Mouse (Mus musculus) ES-Bruce4 (cell line): ENCODE results near the gene Tspan10. TPM values are rescaled to one million over a fixed set of nuclear protein-coding genes. Genes with fewer than 3 reads are reported as not detected.

Experiments used
- H3K27ac ChIP-seq: 2 replicates; pipeline ENCODE4 v1.5.1; 2012; ENCODE audit warnings: low read length, inconsistent platforms; ENCODE audit not compliant: insufficient read depth
- H3K27me3 ChIP-seq: 2 replicates; pipeline ENCODE4 v1.6.1; 2012; ENCODE audit warnings: mild to moderate bottlenecking, low read length, inconsistent platforms; ENCODE audit not compliant: control insufficient read depth, poor library complexity, insufficient read depth, severe bottlenecking
- H3K36me3 ChIP-seq: 2 replicates; pipeline ENCODE4 v1.6.1; 2012; ENCODE audit warnings: inconsistent platforms, mild to moderate bottlenecking, low read length, moderate library complexity; ENCODE audit not compliant: control insufficient read depth, poor library complexity, insufficient read depth, severe bottlenecking
- H3K4me1 ChIP-seq: one replicate; pipeline ENCODE4 v1.8.1; 2011; ENCODE audit warnings: low read length; ENCODE audit not compliant: control insufficient read depth, insufficient read depth
- H3K4me3 ChIP-seq: 2 replicates; pipeline ENCODE4 v1.5.1; 2011; ENCODE audit warnings: low read depth, mild to moderate bottlenecking, low read length
- H3K9ac ChIP-seq: 2 replicates; pipeline ENCODE4 v1.6.1; 2012; ENCODE audit warnings: low read depth, mild to moderate bottlenecking, inconsistent platforms; ENCODE audit not compliant: poor library complexity, severe bottlenecking
- H3K9me3 ChIP-seq: replicated peaks from 2 replicates; pipeline ENCODE4 v1.6.1; 2012; ENCODE audit warnings: mild to moderate bottlenecking, low read length, inconsistent platforms; ENCODE audit not compliant: control insufficient read depth, poor library complexity, insufficient read depth, severe bottlenecking
- CTCF ChIP-seq: IDR thresholded peaks from one replicate; pipeline ENCODE4 v1.8.1; 2011; ENCODE audit warnings: low read depth, low read length
- EP300 ChIP-seq: IDR thresholded peaks from 2 replicates; pipeline ENCODE4 v1.6.1; 2011; ENCODE audit warnings: low read depth, low read length; ENCODE audit not compliant: insufficient read depth
- POLR2A ChIP-seq: IDR thresholded peaks from one replicate; pipeline ENCODE4 v1.8.1; 2011; ENCODE audit warnings: low read length; ENCODE audit not compliant: insufficient read depth
- polyA plus RNA-seq: library from polyadenylated mRNA; stranded (reverse); fragments of >200 nt; gene quantifications from 2 replicates; pipeline ENCODE4 v1.2.4, GENCODE M21; 2011; ENCODE audit warnings: low read depth; ENCODE audit not compliant: missing spikeins, insufficient read depth, insufficient read length

Tspan10 gene
- polyA plus RNA-seq, 1 experiment, result not detected

DNA sequence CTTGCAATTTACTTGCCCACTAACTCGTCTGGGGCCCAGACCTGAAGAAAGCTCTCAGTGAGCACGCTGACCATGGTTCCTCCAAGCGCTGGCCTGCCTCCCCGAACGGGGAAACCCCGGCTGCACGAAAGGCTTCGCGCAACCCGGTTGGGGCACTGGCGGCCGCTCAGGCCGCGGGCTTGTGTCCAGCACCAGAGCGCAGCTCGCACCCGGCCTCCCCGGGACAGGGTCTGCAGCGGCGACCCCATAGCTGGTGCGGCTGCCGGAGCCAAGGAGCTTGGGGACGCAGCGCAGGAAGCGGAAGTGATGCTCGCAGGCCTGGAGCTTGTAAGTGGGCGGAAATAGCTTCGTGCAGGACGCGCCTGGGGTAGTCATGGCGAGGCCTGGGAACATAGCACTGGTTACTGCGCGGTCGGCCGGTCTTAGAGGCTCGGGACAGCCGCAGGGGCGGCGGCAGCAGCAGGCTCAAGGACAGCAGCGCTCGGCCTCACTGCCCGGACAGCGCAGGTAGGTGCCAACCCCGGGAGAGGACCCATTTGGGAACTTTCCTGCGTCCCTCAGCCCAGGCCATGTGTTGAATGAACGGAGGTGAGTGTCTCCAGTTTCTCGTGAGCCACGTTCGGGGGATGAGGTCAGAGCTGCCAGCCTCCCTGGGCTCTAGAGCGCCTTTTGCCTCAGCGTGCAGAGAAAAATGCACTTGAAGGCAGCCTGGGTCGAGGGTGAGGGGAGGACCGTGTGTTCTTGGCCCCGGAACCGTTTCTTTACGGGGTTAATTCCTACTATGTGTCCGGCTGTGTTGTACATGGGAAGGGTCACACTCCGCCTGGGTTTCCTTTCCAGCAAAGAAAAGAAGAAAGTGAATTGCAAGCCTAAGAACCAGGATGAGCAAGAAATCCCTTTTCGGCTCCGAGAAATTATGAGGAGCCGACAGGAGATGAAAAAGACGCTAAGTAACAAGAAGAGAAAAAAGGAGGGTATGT, 15.6 kb downstream of the Tspan10 start, which contains the start of the genes Oxld1 and Ccdc137:
Gene Oxld1 (minus strand): TSS at position 297 of the 980 bp plus-strand sequence.
Gene Ccdc137 (plus strand): TSS at position 344 of the 980 bp plus-strand sequence.
- H3K27ac ChIP-seq, result no peak within 1 kb of the TSS

DNA sequence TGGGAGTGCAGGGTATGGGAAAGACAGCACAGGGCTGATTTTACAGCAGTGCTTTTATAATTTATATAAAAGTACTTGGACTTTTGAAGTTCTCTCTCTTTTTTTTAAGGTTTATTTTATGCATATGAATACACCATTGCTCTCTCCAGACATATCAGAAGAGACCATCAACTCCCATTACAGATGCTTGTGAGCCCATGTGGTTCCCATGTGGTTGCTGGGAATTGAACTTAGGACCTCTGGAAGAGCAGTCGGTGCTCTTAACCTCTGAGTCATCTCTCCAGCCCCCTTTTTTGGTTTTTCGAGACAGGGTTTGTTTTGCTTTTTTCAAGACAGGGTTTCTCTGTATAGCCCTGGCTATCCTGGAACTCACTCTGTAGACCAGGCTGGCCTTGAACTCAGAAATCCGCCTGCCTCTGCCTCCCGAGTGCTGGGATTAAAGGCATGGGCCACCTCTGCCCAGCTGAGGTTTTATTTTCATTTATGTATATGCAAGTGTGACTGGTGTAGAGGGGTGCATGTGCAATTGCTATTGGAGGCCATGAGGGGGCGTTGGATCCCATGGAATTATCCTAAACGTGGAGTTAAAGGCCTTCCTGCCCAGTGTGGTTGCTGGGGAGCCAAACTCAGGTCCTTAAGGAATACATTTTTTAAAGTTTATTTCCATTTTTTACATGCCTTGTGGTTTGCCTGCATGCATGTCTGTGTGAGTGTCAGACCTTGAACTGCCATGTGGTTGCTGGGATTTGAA, 16.6 kb downstream of the Tspan10 start:
- peaks cover 2% of the 10 kb centered on the region; the same call in 1 of the 2 replicates for H3K36me3 ChIP-seq
- TF ChIP-seq POLR2A (no peak), CTCF (peak; percentile 33)
- H3K27ac ChIP-seq, result no peak overlapping the region
- no peaks in the 10 kb centered on the region for H3K27me3 ChIP-seq
- peak overlapping the region; percentile 76 for H3K9ac ChIP-seq
- no peaks in the 10 kb centered on the region for H3K4me1 ChIP-seq
- H3K4me3 ChIP-seq, result peak overlapping the region; percentile 97
- no peaks in the 10 kb centered on the region for H3K9me3 ChIP-seq

More for the DNA sequence above, 15.6 kb downstream of the Tspan10 start, which contains the start of the genes Oxld1 and Ccdc137:
- Histone ChIP-seq H3K36me3 (peaks cover 2% of the 10 kb centered on the region; the same call in 1 of the 2 replicates), H3K9me3 (no peaks in the 10 kb centered on the region), H3K4me1 (no peaks in the 10 kb centered on the region), H3K9ac (peak within 1 kb of the TSS; percentile 76), H3K27me3 (no peaks in the 10 kb centered on the region), H3K4me3 (peak within 1 kb of the TSS; percentile 97)
- 0 out of 2 replicates have a peak, but pooled peaks have one; percentile 5 for TF ChIP-seq EP300
- TF ChIP-seq CTCF, result no peak
- TF ChIP-seq POLR2A, result no peak

DNA sequence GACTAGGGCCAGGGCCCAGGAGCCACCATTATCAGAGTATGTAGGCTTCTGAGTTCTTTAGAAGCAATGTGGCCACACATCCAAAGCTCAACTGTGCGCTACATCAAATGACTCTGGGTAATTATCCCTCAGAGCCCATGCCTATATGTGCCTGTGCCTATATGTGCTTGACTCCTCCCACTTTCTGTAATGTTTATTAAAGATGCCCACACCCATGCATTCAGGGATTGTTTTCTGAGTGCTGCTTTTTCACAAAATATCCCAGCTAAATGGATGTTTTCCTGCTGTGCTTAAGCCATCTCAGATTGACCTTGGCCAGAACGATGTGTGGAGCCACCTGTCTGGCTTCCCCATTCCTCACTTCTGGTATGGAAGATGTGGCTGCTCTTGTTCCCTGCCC, 21.1 kb downstream of the Tspan10 start:
- Histone ChIP-seq H3K27me3 (no peaks in the 10 kb centered on the region), H3K9me3 (no peaks in the 10 kb centered on the region), H3K4me3 (no peak overlapping the region), H3K36me3 (peaks cover 2% of the 10 kb centered on the region; the same call in 1 of the 2 replicates), H3K27ac (no peak overlapping the region), H3K9ac (no peak overlapping the region), H3K4me1 (no peaks in the 10 kb centered on the region)
- TF ChIP-seq EP300, result no peak
- TF ChIP-seq CTCF, result no peak
- TF ChIP-seq POLR2A, result no peak

DNA sequence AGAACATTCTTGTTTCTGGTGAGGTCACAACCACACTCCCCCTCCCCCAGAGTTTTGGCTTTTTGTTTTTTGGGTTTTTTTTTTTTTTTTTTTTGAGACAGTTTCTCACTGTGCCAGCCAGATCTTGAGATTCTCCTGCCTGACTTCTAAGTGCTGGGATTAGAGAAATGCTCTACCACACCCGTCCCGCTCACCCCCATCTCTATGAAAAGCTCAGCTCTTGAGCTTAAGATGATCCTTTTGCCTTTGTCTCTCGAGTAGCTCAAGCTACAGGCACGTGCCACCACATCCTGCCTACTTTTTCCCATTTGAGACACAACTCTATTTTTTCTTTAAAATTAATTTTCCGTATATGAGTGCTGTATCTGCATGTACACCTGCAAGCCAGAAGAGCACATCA, 21.9 kb downstream of the Tspan10 start:
- Histone ChIP-seq H3K36me3 (peaks cover 2% of the 10 kb centered on the region; the same call in 1 of the 2 replicates), H3K9ac (no peak overlapping the region), H3K4me1 (no peaks in the 10 kb centered on the region), H3K4me3 (no peak overlapping the region), H3K27ac (no peak overlapping the region), H3K27me3 (no peaks in the 10 kb centered on the region), H3K9me3 (no peaks in the 10 kb centered on the region)
- TF ChIP-seq POLR2A (no peak), EP300 (no peak), CTCF (no peak)

DNA sequence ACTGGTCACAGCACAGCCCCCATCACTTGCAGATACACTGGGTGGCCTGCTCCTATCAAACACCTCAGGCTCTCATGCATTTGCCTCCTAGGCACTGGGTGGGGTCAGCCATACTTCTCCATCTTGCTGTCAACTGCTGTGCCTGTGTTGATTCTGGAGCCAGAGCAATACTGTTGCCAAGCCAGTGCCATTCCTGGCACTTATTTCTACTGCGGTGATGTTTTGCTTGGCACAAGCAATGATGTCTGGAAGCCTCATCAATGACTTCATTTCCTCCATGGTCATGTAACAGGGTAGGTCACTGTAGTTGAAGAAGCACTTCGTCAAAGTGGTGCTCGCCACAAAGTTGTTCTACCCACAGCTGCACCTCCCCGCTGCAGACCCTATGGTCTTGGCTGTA, 23.1 kb downstream of the Tspan10 start:
- H3K36me3 ChIP-seq, result peaks cover 2% of the 10 kb centered on the region; the same call in 1 of the 2 replicates
- no peaks in the 10 kb centered on the region for H3K27me3 ChIP-seq
- no peaks in the 10 kb centered on the region for H3K4me1 ChIP-seq
- H3K4me3 ChIP-seq, result no peak overlapping the region
- no peaks in the 10 kb centered on the region for H3K9me3 ChIP-seq
- TF ChIP-seq POLR2A, result no peak
- TF ChIP-seq CTCF, result no peak
- no peak for TF ChIP-seq EP300
- H3K9ac ChIP-seq, result no peak overlapping the region
- no peak overlapping the region for H3K27ac ChIP-seq
